Mouse (Mus musculus) forebrain, embryonic 14.5 days (tissue): ENCODE results near the gene Gm11555. TPM values are rescaled to one million over a fixed set of nuclear protein-coding genes. Genes with fewer than 3 reads are reported as not detected.
"Not testable (repeated sequence)": the region's sequence is repeated elsewhere in the genome, so short reads cannot be mapped to it uniquely, and the experiment has no call there.

Experiments used
- ATAC-seq: fragments of 200-750 bp; cut with Nextera tagmentation; 2 replicates; pipeline ENCODE4 v1.8.0; 2017; ENCODE audit warnings: mild to moderate bottlenecking, moderate library complexity
- DNase-seq: peaks from one replicate; pipeline ENCODE4 v3.0.0-alpha.2; 2015; ENCODE audit warnings: low spot score
- H3K27ac ChIP-seq: fragments of 300-500 bp; sonication (generic); 2 replicates; pipeline ENCODE4 v1.5.1; 2014; ENCODE audit warnings: low read depth, mild to moderate bottlenecking, control low read depth, low read length, moderate library complexity
- H3K27me3 ChIP-seq: fragments of 300-500 bp; sonication (generic); replicated peaks from 2 replicates; pipeline ENCODE4 v1.6.1; 2014; ENCODE audit warnings: low read length, control low read depth, mixed read lengths; ENCODE audit not compliant: control insufficient read depth, insufficient read depth
- H3K36me3 ChIP-seq: fragments of 300-500 bp; sonication (generic); 2 replicates; pipeline ENCODE4 v1.6.1; 2014; ENCODE audit warnings: low read length, control low read depth; ENCODE audit not compliant: control insufficient read depth, insufficient read depth
- H3K4me1 ChIP-seq: fragments of 300-500 bp; sonication (generic); 2 replicates; pipeline ENCODE4 v1.6.1; 2014; ENCODE audit warnings: antibody characterized with exemption, low read length, control low read depth; ENCODE audit not compliant: control insufficient read depth, insufficient read depth
- H3K4me2 ChIP-seq: fragments of 300-500 bp; sonication (generic); 2 replicates; pipeline ENCODE4 v1.6.1; 2014; ENCODE audit warnings: mild to moderate bottlenecking, control low read depth, low read length
- H3K4me3 ChIP-seq: fragments of 300-500 bp; sonication (generic); 2 replicates; pipeline ENCODE4 v1.5.1; 2014; ENCODE audit warnings: low read depth, low read length, control low read depth
- H3K9ac ChIP-seq: fragments of 300-500 bp; sonication (generic); 2 replicates; pipeline ENCODE4 v1.6.1; 2014; ENCODE audit warnings: mild to moderate bottlenecking, low read length, control low read depth, moderate library complexity
- H3K9me3 ChIP-seq: fragments of 300-500 bp; sonication (generic); replicated peaks from 2 replicates; pipeline ENCODE4 v1.6.1; 2016; ENCODE audit warnings: low read length, control low read depth, mixed read lengths; ENCODE audit not compliant: control insufficient read depth
- WGBS: fragments of 180-500 bp; shearing (Covaris S2); extraction: QIAGEN DNeasy Blood & Tissue Kit; methylation state at CpG from one replicate; pipeline ENCODE4 v1.1.7; 2014; 5-methylcytosine and 5-hydroxymethylcytosine counted together
- polyA plus RNA-seq: library from polyadenylated mRNA; unstranded; fragments of >200 nt; fragmentation: Nextera tagmentation; extraction: Ambion mirVana; gene quantifications from 2 replicates; pipeline ENCODE4 v1.2.1, GENCODE M21; 2014

The Gm11555 gene
- polyA plus RNA-seq, 1 experiment from 2014 or later, result not detected

DNA sequence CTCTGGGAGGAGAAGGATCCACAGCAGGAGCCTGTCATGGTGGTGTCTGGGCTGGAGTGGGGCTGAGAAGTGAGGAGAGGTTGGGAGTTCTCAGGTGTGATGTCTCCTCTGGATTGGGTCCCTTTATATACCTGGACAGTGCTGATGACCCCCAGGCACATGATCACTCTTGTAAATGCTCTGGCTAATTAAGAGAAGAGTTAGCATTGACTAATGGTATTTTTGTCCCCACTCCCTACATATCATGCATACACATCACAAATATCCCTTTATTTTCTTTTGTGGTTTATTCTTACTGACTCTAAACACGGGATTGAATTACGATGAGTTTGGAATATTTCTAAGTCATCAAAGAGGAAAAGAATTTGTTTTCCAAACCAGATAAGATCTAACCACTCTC is 29.7 kb downstream of the Gm11555 start, which contains the start of gene Gm11562:
TSS of gene Gm11562 (minus strand) at position 101 of the 400 bp plus-strand sequence.
- Histone ChIP-seq H3K27ac (no peak within 1 kb of the TSS), H3K4me3 (no peak within 1 kb of the TSS), H3K36me3 (no peaks in the 10 kb centered on the region), H3K9ac (no peak within 1 kb of the TSS), H3K4me2 (no peak within 1 kb of the TSS), H3K27me3 (no peaks in the 10 kb centered on the region), H3K4me1 (no peaks in the 10 kb centered on the region), H3K9me3 (no peaks in the 10 kb centered on the region)
- no peak for ATAC-seq
- WGBS, result 93% methylated on average over 2 of the region's 2 CpGs
- no peak for DNase-seq

DNA sequence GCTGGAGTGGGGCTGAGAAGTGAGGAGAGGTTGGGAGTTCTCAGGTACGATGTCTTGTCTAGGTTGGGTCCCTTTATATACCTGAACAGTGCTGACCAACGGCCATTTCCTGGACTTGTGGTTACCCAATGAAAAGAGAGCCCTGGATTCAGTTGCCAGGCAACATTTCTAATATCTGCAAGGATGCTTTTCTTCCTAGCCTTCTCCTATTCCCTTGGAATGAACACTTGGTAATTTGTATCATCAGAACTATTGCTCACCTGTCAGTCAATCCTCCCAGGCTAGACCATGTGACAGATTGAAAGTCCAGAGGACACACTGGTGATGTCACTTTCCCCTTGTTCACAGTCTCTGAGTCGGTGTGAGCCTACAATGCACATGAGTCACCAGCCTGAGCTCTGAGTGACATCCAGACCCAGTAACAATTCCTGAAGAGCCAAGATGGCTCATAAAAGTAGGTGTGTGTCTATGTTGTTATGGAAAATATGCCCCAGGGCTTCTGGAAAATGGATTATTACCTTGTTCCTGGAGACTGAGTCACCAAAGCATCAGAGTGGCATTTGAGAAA is 35.2 kb downstream of the Gm11555 start, which contains the start of gene Krtap2-4:
TSS of gene Krtap2-4 (minus strand) at position 51 of the 568 bp plus-strand sequence.
- DNase-seq, result no peak
- WGBS, result 66% methylated on average over 3 of the region's 3 CpGs

DNA sequence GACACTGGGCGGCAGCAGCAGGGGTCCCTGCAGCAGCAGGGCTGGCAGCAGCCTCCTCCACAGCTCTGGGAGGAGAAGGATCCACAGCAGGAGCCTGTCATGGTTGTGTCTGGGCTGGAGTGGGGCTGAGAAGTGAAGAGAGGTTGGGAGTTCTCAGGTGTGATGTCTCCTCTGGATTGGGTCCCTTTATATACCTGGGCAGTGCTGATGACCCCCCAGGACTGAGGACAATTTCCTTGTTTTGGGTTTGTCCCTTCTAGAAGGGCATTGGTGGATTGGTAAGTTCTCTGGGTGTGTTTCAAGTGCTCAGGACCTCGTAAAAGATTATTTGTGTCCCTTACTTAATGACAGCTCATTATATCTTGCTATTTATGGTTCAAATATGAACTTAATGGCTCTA is 39.9 kb downstream of the Gm11555 start, which contains the start of gene Gm11937:
TSS of gene Gm11937 (minus strand) at position 101 of the 400 bp plus-strand sequence.
- DNase-seq, H3K4me3 ChIP-seq, H3K9me3 ChIP-seq, H3K27ac ChIP-seq, H3K9ac ChIP-seq, H3K27me3 ChIP-seq, ATAC-seq, H3K4me1 ChIP-seq, H3K4me2 ChIP-seq, H3K36me3 ChIP-seq: not testable (repeated sequence)
- WGBS, result 71% methylated on average over 1 of the region's 2 CpGs

More for the DNA sequence above, 35.2 kb downstream of the Gm11555 start, which contains the start of gene Krtap2-4:
- Histone ChIP-seq H3K4me2 (no peak within 1 kb of the TSS), H3K9ac (no peak within 1 kb of the TSS), H3K4me1 (no peaks in the 10 kb centered on the region), H3K27ac (no peak within 1 kb of the TSS), H3K4me3 (no peak within 1 kb of the TSS), H3K9me3 (no peaks in the 10 kb centered on the region), H3K36me3 (no peaks in the 10 kb centered on the region), H3K27me3 (no peaks in the 10 kb centered on the region)
- ATAC-seq, result no peak

- Histone ChIP-seq H3K9ac (no peak overlapping the region), H3K4me2 (no peak overlapping the region), H3K4me1 (no peaks in the 10 kb centered on the region), H3K27ac (no peak overlapping the region), H3K9me3 (no peaks in the 10 kb centered on the region), H3K27me3 (no peaks in the 10 kb centered on the region), H3K4me3 (no peak overlapping the region), H3K36me3 (no peaks in the 10 kb centered on the region)
- no peak for DNase-seq
- 65% methylated on average over 1 of the region's 1 CpGs for WGBS
- ATAC-seq, result no peak
These were observed 40.9 kb downstream of the Gm11555 start for GRCm38 (mm10) chr11:99609126-99609525.

DNA sequence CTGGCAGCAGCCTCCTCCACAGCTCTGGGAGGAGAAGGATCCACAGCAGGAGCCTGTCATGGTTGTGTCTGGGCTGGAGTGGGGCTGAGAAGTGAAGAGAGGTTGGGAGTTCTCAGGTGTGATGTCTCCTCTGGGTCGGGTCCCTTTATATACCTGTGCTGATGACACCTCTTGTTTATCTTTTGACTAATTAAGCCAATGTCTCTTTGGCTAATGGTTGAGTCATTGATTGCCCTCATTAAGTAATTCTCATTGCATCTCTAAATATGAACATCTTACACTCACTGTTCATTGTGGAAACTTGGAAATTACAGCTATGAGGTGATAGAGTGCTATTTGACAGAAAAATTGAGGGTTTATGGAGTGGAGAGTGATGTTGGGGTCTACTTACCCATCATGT is 46.8 kb downstream of the Gm11555 start, which contains the start of gene Gm11938:
TSS of gene Gm11938 (minus strand) at position 101 of the 400 bp plus-strand sequence.
- not testable (repeated sequence) for H3K9me3 ChIP-seq, H3K4me3 ChIP-seq, H3K27me3 ChIP-seq, H3K9ac ChIP-seq, H3K4me1 ChIP-seq, ATAC-seq, H3K4me2 ChIP-seq, DNase-seq, H3K36me3 ChIP-seq, H3K27ac ChIP-seq
- 75% methylated on average over 1 of the region's 1 CpGs for WGBS

Other genes starting within 250 kb of the Gm11555 start
- gene Krt12, start 228.0 kb downstream of the Gm11555 start, polyA plus RNA-seq, result 0.23 TPM in 1 of 2 replicates, not detected in the other
- gene Krt20, start 212.1 kb downstream of the Gm11555 start, polyA plus RNA-seq, result not detected in 2 replicates
- gene Krt23, start 157.1 kb downstream of the Gm11555 start, polyA plus RNA-seq, result 0.10 TPM in 1 of 2 replicates, not detected in the other
- gene Krt39, start 128.9 kb downstream of the Gm11555 start, polyA plus RNA-seq, result not detected in 2 replicates
- gene Krt40, start 107.1 kb downstream of the Gm11555 start, polyA plus RNA-seq, result not detected in 2 replicates
- gene Krtap3-3, start 99.4 kb downstream of the Gm11555 start, polyA plus RNA-seq, result not detected in 2 replicates
- not detected in 2 replicates for gene Krtap3-2, start 93.4 kb downstream of the Gm11555 start, polyA plus RNA-seq
- gene Gm11939, start 90.8 kb downstream of the Gm11555 start, polyA plus RNA-seq, result not detected in 2 replicates
- not detected in 2 replicates for gene Krtap3-1, start 83.6 kb downstream of the Gm11555 start, polyA plus RNA-seq
- gene Krtap1-5, start 69.2 kb downstream of the Gm11555 start, polyA plus RNA-seq, result not detected in 2 replicates
- gene Krtap1-4, start 66.6 kb downstream of the Gm11555 start, polyA plus RNA-seq, result not detected in 2 replicates
- gene Krtap1-3, start 58.9 kb downstream of the Gm11555 start, polyA plus RNA-seq, result not detected in 2 replicates
- not detected in 2 replicates for gene Krtap9-3, start 52.1 kb downstream of the Gm11555 start, polyA plus RNA-seq
- not detected in 2 replicates for gene Gm11938, start 46.9 kb downstream of the Gm11555 start, polyA plus RNA-seq
- gene Gm11937, start 40.0 kb downstream of the Gm11555 start, polyA plus RNA-seq, result not detected in 2 replicates
- not detected in 2 replicates for gene Krtap2-4, start 35.4 kb downstream of the Gm11555 start, polyA plus RNA-seq
- gene Gm11562, start 29.8 kb downstream of the Gm11555 start, polyA plus RNA-seq, result not detected in 2 replicates
- not detected in 2 replicates for gene Krtap4-1, start 22.0 kb downstream of the Gm11555 start, polyA plus RNA-seq
- not detected in 2 replicates for gene Krtap4-2, start 15.2 kb downstream of the Gm11555 start, polyA plus RNA-seq
- gene Krtap4-7, start 6.1 kb downstream of the Gm11555 start, polyA plus RNA-seq, result not detected in 2 replicates
- not detected in 2 replicates for gene Gm11563, start 8.7 kb upstream of the Gm11555 start, polyA plus RNA-seq
- gene Krtap4-6, start 15.7 kb upstream of the Gm11555 start, polyA plus RNA-seq, result not detected in 2 replicates
- gene Gm14190, start 40.5 kb upstream of the Gm11555 start, polyA plus RNA-seq, result not detected in 2 replicates
- gene Gm14180, start 84.1 kb upstream of the Gm11555 start, polyA plus RNA-seq, result not detected in 2 replicates
- not detected in 2 replicates for gene Gm11595, start 122.7 kb upstream of the Gm11555 start, polyA plus RNA-seq
- gene Krtap4-8, start 130.5 kb upstream of the Gm11555 start, polyA plus RNA-seq, result not detected in 2 replicates
- gene Krtap4-9, start 135.0 kb upstream of the Gm11555 start, polyA plus RNA-seq, result not detected in 2 replicates
- gene Gm11596, start 143.2 kb upstream of the Gm11555 start, polyA plus RNA-seq, result not detected in 2 replicates
- not detected in 2 replicates for gene Gm11569, start 148.7 kb upstream of the Gm11555 start, polyA plus RNA-seq
- gene Gm11554, start 154.2 kb upstream of the Gm11555 start, polyA plus RNA-seq, result not detected in 2 replicates
- not detected in 2 replicates for gene Krtap4-13, start 159.7 kb upstream of the Gm11555 start, polyA plus RNA-seq
- gene Gm11564, start 165.4 kb upstream of the Gm11555 start, polyA plus RNA-seq, result not detected in 2 replicates
- gene 2300003K06Rik, start 187.8 kb upstream of the Gm11555 start, polyA plus RNA-seq, result not detected in 2 replicates
- not detected in 2 replicates for gene Krtap4-16, start 201.4 kb upstream of the Gm11555 start, polyA plus RNA-seq
- gene Gm11568, start 207.7 kb upstream of the Gm11555 start, polyA plus RNA-seq, result not detected in 2 replicates
- not detected in 2 replicates for gene Gm11559, start 214.2 kb upstream of the Gm11555 start, polyA plus RNA-seq
- gene Krtap9-1, start 223.2 kb upstream of the Gm11555 start, polyA plus RNA-seq, result not detected in 2 replicates
- not detected in 2 replicates for gene Gm11567, start 229.0 kb upstream of the Gm11555 start, polyA plus RNA-seq